Mouse (Mus musculus) intestine, postnatal 0 days (tissue): Measurements from ENCODE around the gene Als2cr12. TPM values are rescaled to one million over a fixed set of nuclear protein-coding genes. Genes with fewer than 3 reads are reported as not detected.
A peak's percentile ranks its signal among the peaks of the same experiment; 100 is the strongest.
"Not testable (repeated sequence)": the region's sequence is repeated elsewhere in the genome, so short reads cannot be mapped to it uniquely, and the experiment has no call there.

ENCODE experiments used
- ATAC-seq: fragments of 200-750 bp; cut with Nextera tagmentation; 2 replicates; pipeline ENCODE4 v1.8.0; 2017; ENCODE audit warnings: mild to moderate bottlenecking, moderate TSS enrichment, moderate library complexity
- H3K27ac ChIP-seq: fragments of 300-500 bp; sonication (generic); 2 replicates; pipeline ENCODE4 v1.5.1; 2014; ENCODE audit warnings: mild to moderate bottlenecking, low read depth, low read length, moderate library complexity
- H3K27me3 ChIP-seq: fragments of 300-500 bp; sonication (generic); replicated peaks from 2 replicates; pipeline ENCODE4 v1.6.1; 2014; ENCODE audit warnings: low read length, mixed read lengths; ENCODE audit not compliant: control insufficient read depth, insufficient read depth
- H3K36me3 ChIP-seq: fragments of 300-500 bp; sonication (generic); 2 replicates; pipeline ENCODE4 v1.6.1; 2014; ENCODE audit warnings: mild to moderate bottlenecking, moderate library complexity; ENCODE audit not compliant: control insufficient read depth, insufficient read depth
- H3K4me1 ChIP-seq: fragments of 300-500 bp; sonication (generic); replicated peaks from 2 replicates; pipeline ENCODE4 v1.6.1; 2014; ENCODE audit warnings: antibody characterized with exemption, low read length, mixed read lengths; ENCODE audit not compliant: control insufficient read depth, insufficient read depth
- H3K4me2 ChIP-seq: fragments of 300-500 bp; sonication (generic); replicated peaks from 2 replicates; pipeline ENCODE4 v1.6.1; 2014; ENCODE audit warnings: low read depth, mild to moderate bottlenecking, moderate library complexity
- H3K4me3 ChIP-seq: fragments of 300-500 bp; sonication (generic); 2 replicates; pipeline ENCODE4 v1.5.1; 2014; ENCODE audit warnings: low read depth, low read length
- H3K9ac ChIP-seq: fragments of 300-500 bp; sonication (generic); 2 replicates; pipeline ENCODE4 v1.6.1; 2014; ENCODE audit warnings: mild to moderate bottlenecking, low read depth, low read length
- H3K9me3 ChIP-seq: fragments of 300-500 bp; sonication (generic); 2 replicates; pipeline ENCODE4 v1.6.1; 2016; ENCODE audit warnings: mixed run types; ENCODE audit not compliant: control insufficient read depth
- CTCF ChIP-seq: sonication (generic); IDR thresholded peaks from 2 replicates; pipeline ENCODE4 v1.5.1; 2016; ENCODE audit warnings: low read depth, mild to moderate bottlenecking, control low read depth, antibody characterized with exemption, moderate library complexity
- WGBS: fragments of 180-500 bp; shearing (Covaris S2); extraction: QIAGEN DNeasy Blood & Tissue Kit; methylation state at CpG from one replicate; pipeline ENCODE4 v1.1.7; 2014; 5-methylcytosine and 5-hydroxymethylcytosine counted together
- polyA plus RNA-seq: library from polyadenylated mRNA; unstranded; fragments of >200 nt; fragmentation: Nextera tagmentation; extraction: Ambion mirVana; gene quantifications from 2 replicates; pipeline ENCODE4 v1.2.1, GENCODE M21; 2015

Als2cr12 gene
- polyA plus RNA-seq, 1 experiment from 2014 or later, result 10.6 TPM

DNA sequence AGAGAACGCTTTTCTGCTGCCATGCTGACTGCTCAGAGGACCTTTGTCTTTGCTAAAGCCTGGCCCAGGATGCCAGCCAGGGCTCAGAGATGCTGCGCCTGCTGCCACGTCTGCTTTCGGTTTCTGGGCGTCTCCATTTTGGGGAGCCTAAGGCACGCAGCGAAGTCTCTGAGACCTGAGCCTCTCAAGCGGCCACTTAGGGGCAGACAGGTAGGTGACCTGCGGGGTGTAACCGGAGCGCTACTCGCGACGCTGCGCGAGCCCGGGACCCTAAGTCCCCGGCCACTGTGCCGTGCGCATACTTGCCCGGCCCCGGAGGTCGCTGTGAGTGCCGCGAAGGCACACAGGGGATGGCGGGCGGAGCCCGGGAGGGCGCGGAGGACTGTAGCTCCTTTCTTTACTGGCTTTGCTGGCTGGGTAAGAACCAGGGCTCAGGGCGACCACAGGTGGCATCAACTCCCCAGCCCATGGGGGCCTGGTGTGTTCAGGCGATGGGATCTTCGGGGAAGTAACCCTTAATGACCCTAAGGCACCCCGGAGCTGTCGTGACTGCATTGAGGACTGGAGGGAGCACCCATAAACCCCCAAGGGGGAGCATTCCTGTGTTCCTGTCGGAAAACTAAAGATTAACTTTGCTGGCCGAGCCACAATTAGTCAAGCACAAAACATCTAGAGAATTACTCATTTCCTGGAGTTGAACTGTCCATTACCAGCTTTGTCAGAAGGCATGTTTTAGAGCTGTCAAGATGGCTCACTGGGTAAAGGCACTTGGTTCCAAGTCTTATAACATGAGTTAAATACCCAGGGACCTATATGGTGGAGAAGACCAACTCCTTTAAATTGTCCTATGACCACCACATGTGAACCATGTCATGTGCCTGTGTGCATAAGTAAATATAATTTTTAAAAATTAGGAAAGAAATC lies 43.0 kb downstream of the Als2cr12 start:
- TF ChIP-seq CTCF, result peak; percentile 6; the same call in 1 of the 2 replicates
- peak; percentile 81 for ATAC-seq
- Histone ChIP-seq H3K4me3 (peak overlapping the region; percentile 69), H3K36me3 (no peaks in the 10 kb centered on the region), H3K27ac (peak overlapping the region; percentile 86), H3K9ac (peak overlapping the region; percentile 86), H3K9me3 (no peaks in the 10 kb centered on the region), H3K27me3 (no peaks in the 10 kb centered on the region), H3K4me1 (no peaks in the 10 kb centered on the region), H3K4me2 (peak overlapping the region; percentile 77)
- 1% methylated on average over 37 of the region's 37 CpGs for WGBS

DNA sequence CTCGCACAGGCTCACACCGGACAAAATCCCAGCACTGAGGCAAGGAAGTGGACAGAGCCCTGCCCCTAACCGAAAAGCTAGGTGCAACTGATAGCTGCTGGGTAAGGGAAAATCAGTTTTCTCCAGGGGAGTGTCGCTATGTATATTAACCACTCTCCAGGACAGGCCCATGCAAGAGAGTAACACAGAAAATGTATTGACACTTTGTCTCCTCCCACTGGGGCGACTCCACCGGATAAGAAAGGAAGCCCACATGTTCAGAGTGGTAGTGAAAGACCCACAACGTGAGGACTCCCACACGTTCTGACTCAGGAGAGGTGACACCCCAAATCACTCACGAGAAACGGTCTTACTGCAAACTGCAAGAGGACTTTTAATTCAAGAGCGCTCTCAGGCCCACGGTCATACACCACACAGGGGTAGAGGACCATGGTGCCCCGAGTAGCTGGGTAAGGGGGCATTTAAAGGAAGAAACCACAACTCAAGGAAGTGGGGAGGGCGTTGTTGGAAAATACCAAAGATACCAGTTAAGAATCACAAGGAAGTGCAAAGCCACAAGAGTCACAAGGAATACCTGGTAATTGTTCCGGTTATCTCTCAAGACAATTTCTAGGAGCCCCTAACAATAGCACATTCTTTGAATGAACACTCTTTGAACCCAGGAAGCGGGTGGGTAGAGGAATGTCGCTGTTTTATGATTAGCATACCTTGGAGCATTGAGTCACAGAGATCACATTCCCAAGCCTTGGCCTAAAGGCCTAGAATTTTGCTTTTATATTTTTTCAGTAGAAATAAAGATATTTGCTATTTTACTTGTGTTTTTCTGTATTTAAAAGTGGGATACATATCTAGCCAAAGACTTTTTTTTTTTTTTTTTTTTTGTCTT lies 44.0 kb downstream of the Als2cr12 start:
- not testable (repeated sequence) for H3K27me3 ChIP-seq, H3K4me1 ChIP-seq, H3K9me3 ChIP-seq, H3K9ac ChIP-seq, H3K36me3 ChIP-seq, H3K27ac ChIP-seq
- WGBS, result 81% methylated on average over 17 of the region's 17 CpGs
- Histone ChIP-seq H3K4me2 (peak overlapping the region; percentile 77), H3K4me3 (peak overlapping the region; percentile 69)
- ATAC-seq, result peak; percentile 53; the same call in 1 of the 2 replicates

DNA sequence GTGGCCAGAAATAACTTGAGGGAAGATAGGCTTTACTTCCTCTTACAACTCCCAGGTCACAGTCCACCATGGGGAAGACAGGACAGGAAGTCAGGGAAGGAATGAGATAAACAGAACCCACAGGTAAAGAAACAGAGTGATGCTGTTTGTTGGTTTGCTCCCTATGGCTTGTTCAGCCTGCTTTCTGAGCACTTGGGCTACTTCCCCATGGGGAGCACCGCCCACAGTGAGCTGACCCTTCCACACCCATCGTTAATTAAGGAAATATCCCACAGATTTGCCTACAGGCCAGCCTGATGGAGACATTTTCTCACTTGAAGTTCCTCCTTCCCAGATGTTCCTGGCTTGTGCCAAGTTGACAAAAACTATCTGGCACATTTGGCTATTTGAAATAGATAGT lies 66.9 kb downstream of the Als2cr12 start:
- H3K9ac ChIP-seq, H3K9me3 ChIP-seq, H3K36me3 ChIP-seq, H3K27me3 ChIP-seq, H3K4me1 ChIP-seq, H3K4me2 ChIP-seq, H3K4me3 ChIP-seq, H3K27ac ChIP-seq: not testable (repeated sequence)
- WGBS, result 83% methylated on average over 1 of the region's 2 CpGs
- peak; percentile 47; the same call in 1 of the 2 replicates for ATAC-seq

DNA sequence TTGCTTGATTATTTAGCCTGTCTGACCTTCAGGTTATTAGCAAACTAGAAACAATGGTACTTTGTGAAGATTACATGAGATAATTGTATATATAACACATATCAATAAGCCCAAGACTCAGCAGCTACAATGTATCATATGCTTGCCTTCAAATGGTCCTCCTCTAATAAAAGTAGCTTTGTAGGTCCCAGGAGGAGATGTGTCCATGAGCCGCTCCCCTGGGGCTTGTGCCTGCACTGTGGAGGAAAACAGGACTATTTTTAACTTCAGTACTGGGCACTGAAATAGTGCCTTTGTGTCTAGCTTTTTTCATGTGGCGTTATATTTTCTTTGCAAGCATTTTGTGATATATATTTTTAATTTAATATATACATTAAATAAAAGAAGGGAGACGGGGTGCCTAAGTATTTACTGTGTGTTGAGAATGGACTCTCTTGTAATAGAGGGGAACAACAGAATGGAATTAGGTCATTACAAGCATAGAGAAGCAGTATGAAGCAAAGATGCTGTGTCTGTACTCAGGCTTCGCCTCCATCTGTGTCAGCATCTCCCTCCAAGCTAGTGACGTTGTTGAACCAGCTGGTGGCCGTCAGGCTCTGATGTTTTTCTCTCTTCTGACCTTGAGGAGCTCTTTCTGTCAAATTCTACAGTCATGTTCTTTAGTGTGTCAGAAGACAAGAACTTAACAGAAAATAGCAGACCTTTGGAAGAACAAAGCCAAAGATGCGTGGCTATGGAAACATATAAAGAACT lies 73.6 kb downstream of the Als2cr12 start:
- no peak for TF ChIP-seq CTCF
- Histone ChIP-seq H3K27me3 (no peaks in the 10 kb centered on the region), H3K36me3 (no peaks in the 10 kb centered on the region), H3K4me2 (no peak overlapping the region), H3K4me3 (no peak overlapping the region), H3K27ac (no peak overlapping the region), H3K9ac (no peak overlapping the region), H3K9me3 (0 out of 2 replicates have a peak, but pooled peaks cover 4% of the 10 kb centered on the region), H3K4me1 (no peaks in the 10 kb centered on the region)
- 55% methylated on average over 7 of the region's 7 CpGs for WGBS
- no peak for ATAC-seq

DNA sequence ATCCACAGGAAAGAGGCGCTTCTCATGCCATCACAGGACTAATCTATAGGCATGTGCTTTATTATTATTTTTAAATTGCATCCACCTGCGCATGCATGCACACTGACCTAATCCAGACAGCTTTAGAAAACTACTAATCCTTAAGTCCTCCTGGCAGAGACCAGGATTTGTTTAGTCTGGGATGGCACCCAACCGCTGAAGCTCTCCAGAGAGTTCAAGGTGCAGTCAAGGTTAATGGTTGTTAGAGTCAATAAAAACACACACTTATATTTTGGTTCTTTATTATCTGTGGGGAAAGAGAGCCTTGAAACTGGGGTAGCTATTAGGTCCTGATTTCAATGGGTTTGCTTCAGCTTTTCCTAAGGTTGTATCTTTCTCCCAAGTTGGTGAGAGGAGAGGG lies 74.5 kb downstream of the Als2cr12 start:
- H3K36me3 ChIP-seq, result no peaks in the 10 kb centered on the region
- no peak overlapping the region for H3K4me2 ChIP-seq
- no peak overlapping the region for H3K27ac ChIP-seq
- H3K9me3 ChIP-seq, result 0 out of 2 replicates have a peak, but pooled peaks cover 4% of the 10 kb centered on the region
- no peak for ATAC-seq
- TF ChIP-seq CTCF, result no peak
- no peak overlapping the region for H3K9ac ChIP-seq
- H3K4me1 ChIP-seq, result no peaks in the 10 kb centered on the region
- WGBS, result 64% methylated on average over 3 of the region's 3 CpGs
- no peaks in the 10 kb centered on the region for H3K27me3 ChIP-seq
- no peak overlapping the region for H3K4me3 ChIP-seq
